Mouse (Mus musculus) ovary, postnatal 36 days (tissue): Measurements from ENCODE around the gene Ptx4.
"Not testable (repeated sequence)": the region's sequence is repeated elsewhere in the genome, so short reads cannot be mapped to it uniquely, and the experiment has no call there.

Source experiments
- DNase-seq: peaks from one replicate; pipeline ENCODE4 v3.0.0; 2022; ENCODE audit warnings: low spot score, mixed read lengths

Ptx4 gene

GRCm38 (mm10) chr17:25115664-25116432, 4.7 kb upstream of the Ptx4 start, which contains the start of gene Telo2:
Gene Telo2 (minus strand): TSS chr17:25115967.
- DNase-seq = peak; percentile 93

- no peak for DNase-seq
Measured at GRCm38 (mm10) chr17:25117263-25117662, 3.3 kb upstream of the Ptx4 start.

GRCm38 (mm10) chr17:25123979-25124378, 3.4 kb downstream of the Ptx4 start:
- no peak for DNase-seq

GRCm38 (mm10) chr17:25125442-25126060, 5.0 kb downstream of the Ptx4 start:
- not testable (repeated sequence) for DNase-seq

- DNase-seq = no peak
Measured at GRCm38 (mm10) chr17:25127079-25127478, 6.5 kb downstream of the Ptx4 start.

GRCm38 (mm10) chr17:25127681-25128080, 7.1 kb downstream of the Ptx4 start:
- no peak for DNase-seq

GRCm38 (mm10) chr17:25130060-25130459, 9.5 kb downstream of the Ptx4 start:
- DNase-seq = no peak

- peak; percentile 89 for DNase-seq
Measured at GRCm38 (mm10) chr17:25133275-25133698, 12.7 kb downstream of the Ptx4 start, which contains the start of gene Clcn7. Gene Clcn7 (plus strand): TSS chr17:25133391.

- DNase-seq = no peak
Measured at GRCm38 (mm10) chr17:25135622-25136021, 15.1 kb downstream of the Ptx4 start.

- no peak for DNase-seq
Measured at GRCm38 (mm10) chr17:25138803-25139202, 18.2 kb downstream of the Ptx4 start.

GRCm38 (mm10) chr17:25139960-25140359, 19.4 kb downstream of the Ptx4 start:
- no peak for DNase-seq

- no peak for DNase-seq
Measured at GRCm38 (mm10) chr17:25162161-25162560, 41.6 kb downstream of the Ptx4 start, which contains the start of gene Ccdc154. Gene Ccdc154 (plus strand): TSS chr17:25162461.

- DNase-seq = no peak
Measured at GRCm38 (mm10) chr17:25163387-25163786, 42.8 kb downstream of the Ptx4 start.

GRCm38 (mm10) chr17:25164770-25165169, 44.2 kb downstream of the Ptx4 start:
- DNase-seq = no peak

GRCm38 (mm10) chr17:25165970-25166671, 45.6 kb downstream of the Ptx4 start:
- no peak for DNase-seq

GRCm38 (mm10) chr17:25169706-25170105, 49.1 kb downstream of the Ptx4 start:
- no peak for DNase-seq

GRCm38 (mm10) chr17:25172558-25172957, 52.0 kb downstream of the Ptx4 start:
- DNase-seq = no peak
